ENCODE assay signal across 7 mouse cellular contexts in the genomic region with DNA sequence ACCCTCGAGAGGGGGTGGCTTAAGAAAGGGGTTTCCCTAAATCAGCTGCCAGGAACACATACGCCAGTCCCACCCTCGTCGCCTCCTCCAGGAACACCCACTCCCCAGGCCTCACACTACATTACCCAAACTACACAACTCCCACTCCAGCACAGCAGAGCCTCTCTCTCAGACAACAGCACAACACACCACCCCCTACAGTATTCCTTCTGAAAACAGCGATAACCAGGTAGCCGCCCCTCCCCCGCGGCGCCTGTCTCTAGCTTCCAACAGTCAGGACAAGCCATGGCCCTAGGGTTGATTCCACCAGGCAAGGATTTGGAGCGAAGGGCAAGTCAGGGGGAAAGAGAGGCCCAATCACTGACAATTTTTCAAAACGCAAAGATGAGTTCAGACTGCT. TPM values are rescaled to one million over a fixed set of nuclear protein-coding genes. Genes with fewer than 3 reads are reported as not detected.
DNase-seq lines count a peak whose midpoint lies in the region; ATAC-seq and TF ChIP-seq lines count a peak whose summit lies in the region.

No protein-coding gene starts in this region.

- TF ChIP-seq CTCF in forebrain, postnatal 0 days (IDR thresholded peaks at IDR 0.05; ENCODE audit: low read depth): no peak; the same call in 1 of the 2 replicates

- no peak overlapping the region for H3K27ac ChIP-seq in forebrain, postnatal 0 days (ENCODE audit: low read depth, low read length)
- H3K27ac ChIP-seq in neural tube, embryonic 14.5 days (ENCODE audit: low read depth, low read length): no peak overlapping the region

- H3K4me3 ChIP-seq in forebrain, postnatal 0 days (ENCODE audit: low read depth, low read length): peak overlapping the region; percentile 89
- peak overlapping the region; percentile 70 for H3K4me3 ChIP-seq in neural tube, embryonic 14.5 days (ENCODE audit: low read depth, low read length)

- peak; percentile 47 for DNase-seq in Muller cell, postnatal 12 days (ENCODE audit: inconsistent ontology term)
- peak; percentile 24 for DNase-seq in forebrain, postnatal 0 days
- peak; percentile 40 to 51 for DNase-seq in left cerebral cortex, postnatal 36 days (ENCODE audit: low spot score in 2 of 2)
- no peak for DNase-seq in urinary bladder, postnatal 10 days (ENCODE audit: low spot score)
- no peak for DNase-seq in spleen, adult 12 weeks (ENCODE audit: low spot score)

- no peaks in the 10 kb centered on the region for H3K9me3 ChIP-seq in forebrain, postnatal 0 days (ENCODE audit: low read length)
- H3K9me3 ChIP-seq in neural tube, embryonic 14.5 days (ENCODE audit: control insufficient read depth, low read length): no peaks in the 10 kb centered on the region

- ATAC-seq in cerebellum, adult (ENCODE audit: insufficient number of reproducible peaks, low FRiP score, low TSS enrichment): peak; percentile 23; the same call in 1 of the 2 replicates
- ATAC-seq in forebrain, postnatal 0 days: peak; percentile 38
- ATAC-seq in neural tube, embryonic 14.5 days (ENCODE audit: low read depth): peak; percentile 26; the same call in 1 of the 2 replicates

- peak overlapping the region; percentile 87; the same call in 1 of the 2 replicates for H3K9ac ChIP-seq in forebrain, postnatal 0 days
- peak overlapping the region; percentile 78; the same call in 1 of the 2 replicates for H3K9ac ChIP-seq in neural tube, embryonic 14.5 days (replicated peaks; ENCODE audit: low read depth, low read length)

- H3K27me3 ChIP-seq in forebrain, postnatal 0 days (ENCODE audit: insufficient read depth, low read length): no peaks in the 10 kb centered on the region
- H3K27me3 ChIP-seq in neural tube, embryonic 14.5 days (ENCODE audit: control insufficient read depth, insufficient read depth, low read length): no peaks in the 10 kb centered on the region

- peaks cover 5% of the 10 kb centered on the region; the same call in 1 of the 2 replicates for H3K4me1 ChIP-seq in forebrain, postnatal 0 days (ENCODE audit: insufficient read depth)
- H3K4me1 ChIP-seq in neural tube, embryonic 14.5 days (ENCODE audit: control insufficient read depth, insufficient read depth, low read length): peaks cover 5% of the 10 kb centered on the region; the same call in 1 of the 2 replicates

- intact Hi-C loops in left cerebral cortex, postnatal 36 days (cut with DNase I): loop anchor here (5.0 to 10.0 kb wide), 3 partner anchors 52 to 170 kb away; no protein-coding TSS in a partner anchor

- 10% methylated on average over 11 of the region's 11 CpGs for WGBS in forebrain, postnatal 0 days
- WGBS in neural tube, embryonic 14.5 days: 9% methylated on average over 11 of the region's 11 CpGs

- peak overlapping the region; percentile 75 for H3K4me2 ChIP-seq in forebrain, postnatal 0 days (ENCODE audit: low read depth)
- H3K4me2 ChIP-seq in neural tube, embryonic 14.5 days (ENCODE audit: low read depth, low read length): peak overlapping the region; percentile 79

- H3K36me3 ChIP-seq in forebrain, postnatal 0 days (ENCODE audit: insufficient read depth): no peaks in the 10 kb centered on the region
- H3K36me3 ChIP-seq in neural tube, embryonic 14.5 days (ENCODE audit: control insufficient read depth, insufficient read depth, low read length): no peaks in the 10 kb centered on the region

RNA-seq across cellular contexts. Expression of a gene that starts 1.7 kb away (rescaled TPM):
- 1,286 and 1,411 TPM in 2 replicates for total RNA-seq in forebrain, postnatal 0 days (2014; rRNA removed)
- 2,997 and 3,605 TPM in 2 replicates for polyA plus RNA-seq in forebrain, postnatal 0 days (2015; fragmentation: Nextera tagmentation; extraction: Ambion mirVana)
- 1,000 to 10,000 TPM; 1,443 to 1,537 TPM for total RNA-seq in left cerebral cortex, postnatal 36 days (2021)
- 2,768 and 3,331 TPM in 2 replicates for polyA plus RNA-seq in neural tube, embryonic 14.5 days (2014; fragmentation: Nextera tagmentation; extraction: Ambion mirVana)

RNA-seq across cellular contexts. Expression of a gene that starts 34.5 kb away (rescaled TPM):
- 5.8 and 6.9 TPM in 2 replicates for total RNA-seq in forebrain, postnatal 0 days (2014; rRNA removed)
- 2.4 and 2.5 TPM in 2 replicates for polyA plus RNA-seq in forebrain, postnatal 0 days (2015; fragmentation: Nextera tagmentation; extraction: Ambion mirVana)
- total RNA-seq in left cerebral cortex, postnatal 36 days (2021): 1 to 10 TPM; 1.4 to 2.7 TPM
- polyA plus RNA-seq in neural tube, embryonic 14.5 days (2014; fragmentation: Nextera tagmentation; extraction: Ambion mirVana): 5.3 and 6.6 TPM in 2 replicates

Comparison
In these comparisons a context has a peak if more than half of its experiments do, and no peak if none do; other contexts are left out.
1. DNase-seq: peak in Muller cell, postnatal 12 days (single experiment), forebrain, postnatal 0 days (single experiment) and left cerebral cortex, postnatal 36 days (2 of 2); none in urinary bladder, postnatal 10 days (single experiment) and spleen, adult 12 weeks (single experiment).
2. Peak in every context shown above with its lines, with median percentiles within 50 percentile points of each other: ATAC-seq.